In genomic region chr9:106289841-106290240, GRCm38 (mm10) we compare ENCODE assay signal across 10 mouse cellular contexts.
"Had no signal": no experiment of that assay in that cellular context is flagged by ENCODE, and none has a peak within 500 bp of the region (broad histone marks: within the 10 kb centered on the region; RNA-seq: fewer than 3 reads in every experiment).

No protein-coding gene starts in this region.

- H3K9me3 ChIP-seq: limb, embryonic 12.5 days; liver, embryonic 13.5 days; midbrain, embryonic 13.5 days had no signal

- H3K9ac ChIP-seq: liver, embryonic 13.5 days; liver, postnatal 0 days; midbrain, embryonic 13.5 days had no signal

- H3K27ac ChIP-seq: limb, embryonic 12.5 days; liver, embryonic 13.5 days; midbrain, embryonic 13.5 days; stomach, postnatal 0 days had no signal

- ATAC-seq: intestine, postnatal 0 days; liver, postnatal 0 days had no signal

- H3K4me3 ChIP-seq: limb, embryonic 12.5 days; liver, embryonic 13.5 days; midbrain, embryonic 13.5 days had no signal

- DNase-seq: kidney, adult 8-10 months; kidney, postnatal 25 days; liver; liver, embryonic 13.5 days; liver, postnatal 0 days; thymus, postnatal 4 days had no signal

- H3K4me2 ChIP-seq: limb, embryonic 12.5 days; liver, embryonic 13.5 days; midbrain, embryonic 13.5 days had no signal

- H3K27me3 ChIP-seq: limb, embryonic 12.5 days; liver, embryonic 13.5 days; midbrain, embryonic 13.5 days had no signal

- H3K4me1 ChIP-seq: limb, embryonic 12.5 days; liver, embryonic 13.5 days; midbrain, embryonic 13.5 days had no signal
